Mouse (Mus musculus) thymus, postnatal 36 days (tissue): Measurements from ENCODE around the gene Trpc5os.
A peak's percentile ranks its signal among the peaks of the same experiment; 100 is the strongest.

ENCODE experiments used
- DNase-seq, 2 experiments: peaks; one replicate each; pipeline ENCODE4 v3.0.0; 2022; ENCODE audit warnings: mixed read lengths in 2 of 2

Gene Trpc5os

GRCm38 (mm10) chrX:144456281-144456680 is at the start of gene Trpc5os:
Gene Trpc5os (plus strand): TSS chrX:144456581.
- no peak for DNase-seq

GRCm38 (mm10) chrX:144408036-144408435 is 48.3 kb upstream of the Trpc5os start:
- no peak for DNase-seq

- no peak for DNase-seq
Measured at GRCm38 (mm10) chrX:144420259-144420658, 36.1 kb upstream of the Trpc5os start.

- DNase-seq, result no peak
Measured at GRCm38 (mm10) chrX:144421091-144421490, 35.3 kb upstream of the Trpc5os start.

GRCm38 (mm10) chrX:144423848-144424247 is 32.5 kb upstream of the Trpc5os start:
- no peak for DNase-seq

GRCm38 (mm10) chrX:144464416-144464815 is 8.0 kb downstream of the Trpc5os start:
- DNase-seq, result no peak

- DNase-seq, result no peak
Measured at GRCm38 (mm10) chrX:144491394-144491793, 35.0 kb downstream of the Trpc5os start.

- DNase-seq, result no peak
Measured at GRCm38 (mm10) chrX:144523239-144523638, 66.9 kb downstream of the Trpc5os start.

GRCm38 (mm10) chrX:144526042-144526441 is 69.7 kb downstream of the Trpc5os start:
- DNase-seq, result peak; percentile 18 to 47
